ENCODE assay signal across 9 mouse cellular contexts in the genomic region with DNA sequence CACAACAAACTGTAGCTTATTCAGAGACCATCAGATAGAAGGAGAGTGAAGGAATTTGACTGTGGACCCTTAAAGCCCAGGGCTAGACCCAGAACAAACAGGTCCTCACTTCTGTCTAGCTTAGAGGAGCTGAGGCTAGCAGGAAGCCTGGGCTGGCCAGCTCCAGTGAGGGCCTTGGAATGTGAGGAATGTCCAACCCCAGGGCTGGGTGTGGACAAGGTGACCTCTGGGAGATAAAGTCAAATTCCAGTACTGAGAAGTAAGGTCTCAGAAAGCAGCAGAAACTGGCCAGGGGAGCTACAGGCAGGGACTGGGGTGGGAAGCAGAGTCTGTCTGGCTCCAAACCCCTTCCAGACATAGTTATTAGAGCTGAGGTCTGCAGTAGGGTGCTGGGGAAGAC. TPM values are rescaled to one million over a fixed set of nuclear protein-coding genes. Genes with fewer than 3 reads are reported as not detected.
A peak's percentile ranks its signal among the peaks of the same experiment; 100 is the strongest.
DNase-seq lines count a peak whose midpoint lies in the region; ATAC-seq and TF ChIP-seq lines count a peak whose summit lies in the region.
"Had no signal": no experiment of that assay in that cellular context is flagged by ENCODE, and none has a peak within 500 bp of the region (broad histone marks: within the 10 kb centered on the region; RNA-seq: fewer than 3 reads in every experiment).

No protein-coding gene starts in this region.

- H3K4me2 ChIP-seq in intestine, embryonic 16.5 days (ENCODE audit: low read depth, low read length), result no peak overlapping the region
- no peak overlapping the region for H3K4me2 ChIP-seq in intestine, embryonic 15.5 days (replicated peaks)
- H3K4me2 ChIP-seq in stomach, postnatal 0 days (replicated peaks; ENCODE audit: low read depth), result no peak overlapping the region
- H3K4me2 ChIP-seq: midbrain, embryonic 15.5 days had no signal

- DNase-seq in embryonic facial prominence, embryonic 10.5 days (ENCODE audit: low spot score), result peak; percentile 68
- peak; percentile 45 to 70 for DNase-seq in kidney, postnatal 4 days
- DNase-seq in stomach, postnatal 0 days (ENCODE audit: low spot score), result no peak
- DNase-seq in thymus, postnatal 4 days, result no peak
- no peak for DNase-seq in thymus, postnatal 0 days (ENCODE audit: low spot score)
- DNase-seq: cerebellum, adult 9-10 months had no signal

- H3K9ac ChIP-seq in intestine, embryonic 16.5 days (ENCODE audit: low read depth, low read length), result no peak overlapping the region
- no peak overlapping the region for H3K9ac ChIP-seq in intestine, embryonic 15.5 days
- no peak overlapping the region for H3K9ac ChIP-seq in stomach, postnatal 0 days (ENCODE audit: low read length)
- H3K9ac ChIP-seq: midbrain, embryonic 15.5 days had no signal

- H3K27me3 ChIP-seq in intestine, embryonic 16.5 days (replicated peaks; ENCODE audit: control insufficient read depth, insufficient read depth, low read length), result no peaks in the 10 kb centered on the region
- H3K27me3 ChIP-seq in intestine, embryonic 15.5 days (replicated peaks), result no peaks in the 10 kb centered on the region
- H3K27me3 ChIP-seq in embryonic facial prominence, embryonic 10.5 days (replicated peaks; ENCODE audit: low read depth, poor library complexity, severe bottlenecking), result 0 out of 2 replicates have a peak, but pooled peaks cover 3% of the 10 kb centered on the region
- H3K27me3 ChIP-seq in stomach, postnatal 0 days (ENCODE audit: control insufficient read depth, insufficient read depth, low read length), result no peaks in the 10 kb centered on the region

- ATAC-seq in intestine, embryonic 16.5 days, result peak; percentile 19
- no peak for ATAC-seq in intestine, embryonic 15.5 days
- peak; percentile 31; the same call in 1 of the 2 replicates for ATAC-seq in stomach, postnatal 0 days (ENCODE audit: low FRiP score, low TSS enrichment)
- ATAC-seq: midbrain, embryonic 15.5 days had no signal

- H3K4me1 ChIP-seq in intestine, embryonic 16.5 days (ENCODE audit: control insufficient read depth, insufficient read depth, low read length), result peaks cover 19% of the 10 kb centered on the region
- peaks cover 37% of the 10 kb centered on the region for H3K4me1 ChIP-seq in intestine, embryonic 15.5 days (replicated peaks)
- peaks cover 91% of the 10 kb centered on the region for H3K4me1 ChIP-seq in embryonic facial prominence, embryonic 10.5 days
- no peaks in the 10 kb centered on the region; the same call in 1 of the 2 replicates for H3K4me1 ChIP-seq in stomach, postnatal 0 days (replicated peaks; ENCODE audit: control insufficient read depth, insufficient read depth)

- H3K4me3 ChIP-seq in intestine, embryonic 16.5 days (ENCODE audit: low read length), result no peak overlapping the region
- H3K4me3 ChIP-seq in intestine, embryonic 15.5 days (replicated peaks), result no peak overlapping the region
- H3K4me3 ChIP-seq in embryonic facial prominence, embryonic 10.5 days, result no peak overlapping the region
- H3K4me3 ChIP-seq in stomach, postnatal 0 days (ENCODE audit: low read depth, low read length), result no peak overlapping the region
- H3K4me3 ChIP-seq: midbrain, embryonic 15.5 days had no signal

- no peak for TF ChIP-seq CTCF in stomach, postnatal 0 days (IDR thresholded peaks at IDR 0.05; ENCODE audit: low read depth)

- TF ChIP-seq EP300 in stomach, postnatal 0 days (optimal IDR thresholded peaks at IDR 0.05), result no peak

- no peaks in the 10 kb centered on the region for H3K36me3 ChIP-seq in intestine, embryonic 16.5 days (ENCODE audit: control insufficient read depth, insufficient read depth, low read length)
- no peaks in the 10 kb centered on the region for H3K36me3 ChIP-seq in intestine, embryonic 15.5 days
- H3K36me3 ChIP-seq in embryonic facial prominence, embryonic 10.5 days (replicated peaks), result no peaks in the 10 kb centered on the region
- H3K36me3 ChIP-seq in stomach, postnatal 0 days (ENCODE audit: control insufficient read depth, insufficient read depth, low read length), result no peaks in the 10 kb centered on the region
- H3K36me3 ChIP-seq: midbrain, embryonic 15.5 days had no signal

- H3K27ac ChIP-seq in intestine, embryonic 16.5 days (ENCODE audit: low read length), result no peak overlapping the region
- H3K27ac ChIP-seq in intestine, embryonic 15.5 days, result no peak overlapping the region
- H3K27ac ChIP-seq in embryonic facial prominence, embryonic 10.5 days (replicated peaks), result peak overlapping the region; percentile 95
- no peak overlapping the region for H3K27ac ChIP-seq in stomach, postnatal 0 days (replicated peaks)
- H3K27ac ChIP-seq: midbrain, embryonic 15.5 days had no signal

- H3K9me3 ChIP-seq in intestine, embryonic 16.5 days (ENCODE audit: control insufficient read depth, low read length), result peaks cover 3% of the 10 kb centered on the region; the same call in 1 of the 2 replicates
- H3K9me3 ChIP-seq in intestine, embryonic 15.5 days, result no peaks in the 10 kb centered on the region
- peaks cover 3% of the 10 kb centered on the region; the same call in 1 of the 2 replicates for H3K9me3 ChIP-seq in embryonic facial prominence, embryonic 10.5 days
- H3K9me3 ChIP-seq in stomach, postnatal 0 days (ENCODE audit: control insufficient read depth, low read length), result no peaks in the 10 kb centered on the region
- H3K9me3 ChIP-seq: midbrain, embryonic 15.5 days had no signal

RNA-seq across cellular contexts. Expression of a gene that starts 51.0 kb away (rescaled TPM):
- polyA plus RNA-seq in intestine, embryonic 16.5 days (2015; fragmentation: Nextera tagmentation; extraction: Ambion mirVana), result 38.0 and 53.4 TPM in 2 replicates
- 83.7 and 86.0 TPM in 2 replicates for polyA plus RNA-seq in intestine, embryonic 15.5 days (2015; fragmentation: Nextera tagmentation; extraction: Ambion mirVana)
- 147 TPM in 2 replicates for polyA plus RNA-seq in embryonic facial prominence, embryonic 10.5 days (2016; fragmentation: Nextera tagmentation; extraction: Ambion mirVana)
- 39.3 and 50.0 TPM in 2 replicates for polyA plus RNA-seq in stomach, postnatal 0 days (2015; fragmentation: Nextera tagmentation; extraction: Ambion mirVana)
- polyA plus RNA-seq in thymus, postnatal 0 days (2015; fragmentation: Nextera tagmentation; extraction: Ambion mirVana), result 93.6 and 106 TPM in 2 replicates

RNA-seq across cellular contexts. Expression of a gene that starts 54.7 kb away (rescaled TPM):
- polyA plus RNA-seq in intestine, embryonic 16.5 days (2015; fragmentation: Nextera tagmentation; extraction: Ambion mirVana), result 18.3 and 21.5 TPM in 2 replicates
- polyA plus RNA-seq in intestine, embryonic 15.5 days (2015; fragmentation: Nextera tagmentation; extraction: Ambion mirVana), result 12.2 and 14.1 TPM in 2 replicates
- 1.6 and 2.1 TPM in 2 replicates for polyA plus RNA-seq in embryonic facial prominence, embryonic 10.5 days (2016; fragmentation: Nextera tagmentation; extraction: Ambion mirVana)
- 2.8 and 3.1 TPM in 2 replicates for polyA plus RNA-seq in stomach, postnatal 0 days (2015; fragmentation: Nextera tagmentation; extraction: Ambion mirVana)
- polyA plus RNA-seq in thymus, postnatal 0 days (2015; fragmentation: Nextera tagmentation; extraction: Ambion mirVana), result 0.78 and 0.88 TPM in 2 replicates

Comparison
In these comparisons a context has a peak if more than half of its experiments do, and no peak if none do; other contexts are left out.
1. DNase-seq: peak in embryonic facial prominence, embryonic 10.5 days (single experiment) and kidney, postnatal 4 days (2 of 2); none in stomach, postnatal 0 days (single experiment), thymus, postnatal 4 days (single experiment) and thymus, postnatal 0 days (single experiment).